In the genomic region with DNA sequence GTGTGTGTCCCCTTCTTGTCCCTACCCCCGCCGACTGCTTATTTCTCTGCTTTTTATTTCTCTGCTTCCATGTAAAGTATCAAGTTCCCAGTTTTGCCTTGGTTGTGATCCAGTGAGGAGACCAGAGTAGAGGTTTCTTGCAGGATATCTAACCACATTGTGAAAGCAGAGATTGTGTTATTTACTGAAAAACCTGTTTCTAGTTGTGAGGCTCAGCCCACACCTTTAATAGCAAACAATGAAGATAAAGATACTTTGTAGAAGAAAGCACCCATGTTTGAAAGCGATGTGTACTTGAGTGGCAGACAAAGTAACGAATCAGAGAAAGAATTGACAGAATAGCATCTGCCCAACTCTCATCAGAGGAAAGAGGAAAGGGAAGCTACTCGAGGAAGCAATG, we compare ENCODE assay signal across 17 mouse cellular contexts.
"Had no signal": no experiment of that assay in that cellular context is flagged by ENCODE, and none has a peak within 500 bp of the region (broad histone marks: within the 10 kb centered on the region; RNA-seq: fewer than 3 reads in every experiment).

No protein-coding gene starts in this region.

- H3K4me3 ChIP-seq: limb, embryonic 15.5 days; liver, embryonic 12.5 days; midbrain, embryonic 10.5 days; midbrain, embryonic 13.5 days; midbrain, embryonic 15.5 days; myocyte; neural tube, embryonic 13.5 days; neural tube, embryonic 15.5 days had no signal

- H3K27ac ChIP-seq: limb, embryonic 15.5 days; liver, embryonic 12.5 days; liver, embryonic 14.5 days; midbrain, embryonic 10.5 days; midbrain, embryonic 13.5 days; midbrain, embryonic 15.5 days; neural tube, embryonic 13.5 days; neural tube, embryonic 15.5 days had no signal

- H3K27me3 ChIP-seq: limb, embryonic 15.5 days; liver, embryonic 12.5 days; midbrain, embryonic 13.5 days; midbrain, embryonic 15.5 days; neural tube, embryonic 13.5 days; neural tube, embryonic 15.5 days had no signal

- H3K4me1 ChIP-seq: limb, embryonic 15.5 days; liver, embryonic 12.5 days; midbrain, embryonic 10.5 days; midbrain, embryonic 13.5 days; midbrain, embryonic 15.5 days; neural tube, embryonic 13.5 days; neural tube, embryonic 15.5 days had no signal

- H3K9ac ChIP-seq: limb, embryonic 15.5 days; liver, embryonic 12.5 days; liver, embryonic 14.5 days; lung, embryonic 14.5 days; midbrain, embryonic 13.5 days; midbrain, embryonic 15.5 days; neural tube, embryonic 13.5 days; neural tube, embryonic 15.5 days had no signal

- ATAC-seq: liver, embryonic 12.5 days; midbrain, embryonic 13.5 days; midbrain, embryonic 15.5 days had no signal

- DNase-seq: lung, adult 18-20 months; lung, embryonic 14.5 days; lung, postnatal 10 days; lung, postnatal 4 days; right cerebral cortex, postnatal 14 days; thymus, adult 2 months; thymus, postnatal 25 days; thymus, postnatal 4 days had no signal

- H3K4me2 ChIP-seq: limb, embryonic 15.5 days; liver, embryonic 12.5 days; lung, embryonic 14.5 days; midbrain, embryonic 13.5 days; midbrain, embryonic 15.5 days; neural tube, embryonic 13.5 days; neural tube, embryonic 15.5 days had no signal

- H3K9me3 ChIP-seq: limb, embryonic 15.5 days; midbrain, embryonic 10.5 days; midbrain, embryonic 13.5 days; midbrain, embryonic 15.5 days; neural tube, embryonic 13.5 days; neural tube, embryonic 15.5 days had no signal

- H3K36me3 ChIP-seq: limb, embryonic 15.5 days; liver, embryonic 12.5 days; midbrain, embryonic 10.5 days; midbrain, embryonic 13.5 days; midbrain, embryonic 15.5 days; neural tube, embryonic 13.5 days; neural tube, embryonic 15.5 days had no signal
